In the genomic region with DNA sequence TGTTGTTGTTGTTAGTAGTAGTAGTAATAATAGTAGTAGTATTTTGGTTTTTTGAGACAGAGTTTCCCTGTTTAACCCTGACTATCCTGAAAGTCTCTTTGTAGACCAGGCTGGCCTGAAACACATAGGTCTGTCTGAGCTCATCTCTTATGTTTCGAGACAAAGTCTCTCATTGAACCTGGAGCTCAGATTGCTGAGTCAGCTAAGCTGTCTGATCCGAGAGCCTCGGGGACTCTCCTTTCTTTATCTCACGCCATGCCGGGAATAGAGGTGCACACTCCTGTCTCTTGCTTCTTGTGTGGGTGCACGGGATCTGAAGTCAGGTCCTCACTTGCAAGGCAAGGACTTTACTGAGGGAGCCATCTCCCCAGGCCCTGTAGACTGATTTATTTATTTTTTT, we compare ENCODE assay signal across 23 mouse cellular contexts. TPM values are rescaled to one million over a fixed set of nuclear protein-coding genes. Genes with fewer than 3 reads are reported as not detected.
A peak's percentile ranks its signal among the peaks of the same experiment; 100 is the strongest.
DNase-seq lines count a peak whose midpoint lies in the region; ATAC-seq and TF ChIP-seq lines count a peak whose summit lies in the region.
"Had no signal": no experiment of that assay in that cellular context is flagged by ENCODE, and none has a peak within 500 bp of the region (broad histone marks: within the 10 kb centered on the region; RNA-seq: fewer than 3 reads in every experiment).

No protein-coding gene starts in this region.

- no peaks in the 10 kb centered on the region for H3K79me2 ChIP-seq in CH12.LX (replicated peaks; ENCODE audit: control insufficient read depth, extremely low read depth, insufficient read depth, poor library complexity, severe bottlenecking)

- no peak for TF ChIP-seq RAD21 in CH12.LX (IDR thresholded peaks at IDR 0.05; ENCODE audit: low read depth, low read length)

- H3K27ac ChIP-seq in forebrain, embryonic 11.5 days (ENCODE audit: low read depth, low read length), result no peak overlapping the region
- no peak overlapping the region for H3K27ac ChIP-seq in forebrain, embryonic 10.5 days
- H3K27ac ChIP-seq in CH12.LX (ENCODE audit: insufficient read depth, low read depth) (no peak overlapping the region), ES-E14 (ENCODE audit: insufficient read depth, low read depth, low read length, poor library complexity, severe bottlenecking) (no peak overlapping the region)
- no peak overlapping the region for H3K27ac ChIP-seq in midbrain, embryonic 16.5 days (ENCODE audit: low read length)

- peak; percentile 45 for DNase-seq in forebrain, embryonic 11.5 days (ENCODE audit: low spot score)
- no peak for DNase-seq in forebrain, embryonic 10.5 days (ENCODE audit: extremely low spot score, low spot score)
- DNase-seq in CH12.LX (ENCODE audit: extremely low read depth) (no peak), ES-E14 (ENCODE audit: low read depth, low spot score) (no peak)
- no peak for DNase-seq in heart, postnatal 25 days (ENCODE audit: low spot score)
- DNase-seq: adrenal gland, adult 2 months; adrenal gland, adult 8-10 months; adrenal gland, postnatal 10 days; adrenal gland, postnatal 14 days; adrenal gland, postnatal 25 days; adrenal gland, postnatal 36 days; B cell, adult 2 months; cerebellum, adult 11 months; cerebellum, adult 11-12 months; cerebellum, adult 18-20 months; cerebellum, adult 2 months; cerebellum, adult 8-10 months had no signal

- no peak for TF ChIP-seq POLR2A in CH12.LX (IDR thresholded peaks at IDR 0.05; ENCODE audit: low read depth, low read length)

- 70% methylated on average over 6 of the region's 6 CpGs for WGBS in forebrain, embryonic 11.5 days
- 78% methylated on average over 6 of the region's 6 CpGs for WGBS in forebrain, embryonic 10.5 days
- WGBS in midbrain, embryonic 16.5 days, result 48% methylated on average over 6 of the region's 6 CpGs

- no peaks in the 10 kb centered on the region for H3K36me3 ChIP-seq in forebrain, embryonic 11.5 days (ENCODE audit: control insufficient read depth, insufficient read depth, low read length)
- H3K36me3 ChIP-seq in forebrain, embryonic 10.5 days (replicated peaks), result no peaks in the 10 kb centered on the region
- peaks cover 0 to 3% of the 10 kb centered on the region in 2 experiments for H3K36me3 ChIP-seq in CH12.LX (replicated peaks in 1 of 2; ENCODE audit: control insufficient read depth in 1 of 2, insufficient read depth in 1 of 2, low read length in 1 of 2)
- no peaks in the 10 kb centered on the region for H3K36me3 ChIP-seq in ES-E14 (ENCODE audit: control insufficient read depth, insufficient read depth, low read length, poor library complexity, severe bottlenecking)
- H3K36me3 ChIP-seq in midbrain, embryonic 16.5 days (ENCODE audit: control insufficient read depth, insufficient read depth, low read length), result no peaks in the 10 kb centered on the region
- H3K36me3 ChIP-seq: G1E had no signal

- H3K4me2 ChIP-seq in forebrain, embryonic 11.5 days (ENCODE audit: low read depth, low read length, severe bottlenecking), result no peak overlapping the region
- H3K4me2 ChIP-seq in CH12.LX (ENCODE audit: insufficient read depth, low read depth, poor library complexity, severe bottlenecking), result no peak overlapping the region
- H3K4me2 ChIP-seq in midbrain, embryonic 16.5 days (ENCODE audit: low read length), result no peak overlapping the region

- H3K4me3 ChIP-seq in forebrain, embryonic 11.5 days (ENCODE audit: low read depth, low read length), result no peak overlapping the region
- H3K4me3 ChIP-seq in forebrain, embryonic 10.5 days, result no peak overlapping the region
- no peak overlapping the region for H3K4me3 ChIP-seq in CH12.LX (replicated peaks in 1 of 3; ENCODE audit: low read depth in 2 of 3, low read length in 2 of 3, poor library complexity in 1 of 3)
- H3K4me3 ChIP-seq in ES-E14 (ENCODE audit: insufficient read depth in 1 of 2, low read depth in 1 of 2, low read length in 2 of 2, poor library complexity in 1 of 2, severe bottlenecking in 1 of 2), result no peak overlapping the region
- H3K4me3 ChIP-seq in midbrain, embryonic 16.5 days (ENCODE audit: low read depth, low read length), result no peak overlapping the region

- intact Hi-C loops in heart, postnatal 25 days (cut with DNase I), result loop anchor here (5.0 kb wide), 1 partner anchor 101 kb away; a partner anchor contains a TSS

- H3K9ac ChIP-seq in forebrain, embryonic 11.5 days (ENCODE audit: low read length), result no peak overlapping the region
- H3K9ac ChIP-seq in CH12.LX (ENCODE audit: insufficient read depth, low read depth), result no peak overlapping the region
- H3K9ac ChIP-seq in ES-E14 (ENCODE audit: insufficient read depth, low read depth, low read length, poor library complexity, severe bottlenecking), result no peak overlapping the region
- no peak overlapping the region for H3K9ac ChIP-seq in midbrain, embryonic 16.5 days (ENCODE audit: low read depth, low read length)

- TF ChIP-seq EP300 in CH12.LX (IDR thresholded peaks at IDR 0.05; ENCODE audit: low read length), result no peak

- ATAC-seq in forebrain, embryonic 11.5 days (replicated peaks; ENCODE audit: low FRiP score), result no peak
- ATAC-seq in midbrain, embryonic 16.5 days, result no peak
- ATAC-seq: activated CD4-positive, CD25-positive, alpha-beta regulatory T cell, adult 4 months; CD4-positive, CD25-positive, alpha-beta regulatory T cell, adult 4 months; Patski had no signal

- no peaks in the 10 kb centered on the region for H3K27me3 ChIP-seq in forebrain, embryonic 11.5 days (ENCODE audit: control insufficient read depth, insufficient read depth, low read length)
- H3K27me3 ChIP-seq in forebrain, embryonic 10.5 days (ENCODE audit: poor library complexity, severe bottlenecking), result peaks cover 13% of the 10 kb centered on the region
- H3K27me3 ChIP-seq in CH12.LX (replicated peaks), result no peaks in the 10 kb centered on the region
- H3K27me3 ChIP-seq in midbrain, embryonic 16.5 days (ENCODE audit: control insufficient read depth, insufficient read depth, low read depth, low read length), result no peaks in the 10 kb centered on the region
- H3K27me3 ChIP-seq: Patski had no signal

- dilution Hi-C loops in CH12.LX (cut with MboI; ENCODE audit: extremely low pct_ligation_motif_present, extremely low pct_unique_long_range_greater_than_20kb, low sequenced_read_pairs), result no loop called here

- no peak for TF ChIP-seq CTCF in CH12.LX (conservative IDR thresholded peaks at IDR 0.05 in 1 of 2, IDR thresholded peaks at IDR 0.05 in 1 of 2; ENCODE audit: low read depth in 2 of 2, low read length in 2 of 2)

- no peaks in the 10 kb centered on the region for H3K9me3 ChIP-seq in forebrain, embryonic 11.5 days (ENCODE audit: control insufficient read depth, low read length)
- H3K9me3 ChIP-seq in forebrain, embryonic 10.5 days, result no peaks in the 10 kb centered on the region
- peaks cover 2% of the 10 kb centered on the region for H3K9me3 ChIP-seq in CH12.LX (replicated peaks; ENCODE audit: low read length)
- no peaks in the 10 kb centered on the region for H3K9me3 ChIP-seq in ES-E14 (ENCODE audit: control insufficient read depth, insufficient read depth, low read depth, low read length)
- H3K9me3 ChIP-seq in midbrain, embryonic 16.5 days (replicated peaks; ENCODE audit: control insufficient read depth, low read length, poor library complexity, severe bottlenecking), result no peaks in the 10 kb centered on the region
- H3K9me3 ChIP-seq: G1E had no signal

- in situ Hi-C loops in CH12.LX (cut with MboI; ENCODE audit: low pct_ligation_motif_present, low pct_unique_long_range_greater_than_20kb, low sequenced_read_pairs) (loop anchor here (5.0 to 10.0 kb wide), 3 partner anchors 41 to 498 kb away; no protein-coding TSS in a partner anchor), ES-E14 (cut with MboI; ENCODE audit: low sequenced_read_pairs in 2 of 2, unreplicated experiment in 2 of 2) (no loop called here)

- peaks cover 5% of the 10 kb centered on the region; the same call in 1 of the 2 replicates for H3K4me1 ChIP-seq in forebrain, embryonic 11.5 days (replicated peaks; ENCODE audit: control insufficient read depth, insufficient read depth, low read length)
- H3K4me1 ChIP-seq in forebrain, embryonic 10.5 days, result peaks cover 24% of the 10 kb centered on the region
- H3K4me1 ChIP-seq in CH12.LX (ENCODE audit: control insufficient read depth in 1 of 2, insufficient read depth in 2 of 2) (peaks cover 13 to 27% of the 10 kb centered on the region in 2 experiments), ES-E14 (ENCODE audit: control insufficient read depth in 2 of 2, insufficient read depth in 2 of 2, low read length in 2 of 2, poor library complexity in 1 of 2) (peaks cover 2 to 19% of the 10 kb centered on the region in 2 experiments; a peak in 2 of 4 replicates)
- H3K4me1 ChIP-seq in midbrain, embryonic 16.5 days (ENCODE audit: control insufficient read depth, insufficient read depth, low read length), result peaks cover 7% of the 10 kb centered on the region

RNA-seq across cellular contexts. Expression of a gene that starts 3.4 kb away (rescaled TPM):
- 4.2 and 5.5 TPM in 2 replicates for polyA plus RNA-seq in forebrain, embryonic 11.5 days (2014; fragmentation: Nextera tagmentation; extraction: Ambion mirVana)
- 5.1 and 7.3 TPM in 2 replicates for polyA plus RNA-seq in forebrain, embryonic 10.5 days (2016; fragmentation: Nextera tagmentation; extraction: Ambion mirVana)
- 0.04 and 0.38 TPM in 2 replicates for total RNA-seq in CH12.LX (2012; rRNA removed)
- not detected in 2 replicates for total RNA-seq in CH12.LX (2014; rRNA removed)
- 0.09 TPM in 1 of 2 replicates, not detected in the other for polyA plus RNA-seq in CH12.LX (2012; ENCODE audit: insufficient read length, low read depth)
- 25.5 and 30.3 TPM in 2 replicates for total RNA-seq in ES-E14 (2012; rRNA removed)
- polyA plus RNA-seq in midbrain, embryonic 16.5 days (2015; fragmentation: Nextera tagmentation; extraction: Ambion mirVana), result 5.1 and 5.2 TPM in 2 replicates
- total RNA-seq in heart, postnatal 25 days (2021), result 1 to 10 TPM; 2.3 to 2.7 TPM
- total RNA-seq: MEL had no signal
- polyA plus RNA-seq: CD4-positive, CD25-positive, alpha-beta regulatory T cell, adult 4 months; G1E had no signal

RNA-seq across cellular contexts. Expression of a gene that starts 19.7 kb away (rescaled TPM):
- 24.9 and 25.7 TPM in 2 replicates for polyA plus RNA-seq in forebrain, embryonic 11.5 days (2014; fragmentation: Nextera tagmentation; extraction: Ambion mirVana)
- polyA plus RNA-seq in forebrain, embryonic 10.5 days (2016; fragmentation: Nextera tagmentation; extraction: Ambion mirVana), result 23.6 and 24.2 TPM in 2 replicates
- total RNA-seq in CH12.LX (2012; rRNA removed) (25.3 and 31.8 TPM in 2 replicates), CH12.LX (2014; rRNA removed) (30.1 and 31.1 TPM in 2 replicates), ES-E14 (2012; rRNA removed) (67.8 and 73.5 TPM in 2 replicates)
- polyA plus RNA-seq in CH12.LX (2012; ENCODE audit: insufficient read length, low read depth), result 19.5 and 23.1 TPM in 2 replicates
- 18.2 and 18.3 TPM in 2 replicates for polyA plus RNA-seq in midbrain, embryonic 16.5 days (2015; fragmentation: Nextera tagmentation; extraction: Ambion mirVana)
- total RNA-seq in heart, postnatal 25 days (2021), result 10 to 100 TPM; 22.8 to 25.6 TPM

RNA-seq across cellular contexts. Expression of a gene that starts 34.7 kb away (rescaled TPM):
- polyA plus RNA-seq in forebrain, embryonic 11.5 days (2014; fragmentation: Nextera tagmentation; extraction: Ambion mirVana), result 85.1 and 95.9 TPM in 2 replicates
- polyA plus RNA-seq in forebrain, embryonic 10.5 days (2016; fragmentation: Nextera tagmentation; extraction: Ambion mirVana), result 84.9 and 89.6 TPM in 2 replicates
- total RNA-seq in CH12.LX (2012; rRNA removed), result 44.9 and 49.5 TPM in 2 replicates
- total RNA-seq in CH12.LX (2014; rRNA removed), result 58.2 and 69.6 TPM in 2 replicates
- 35.0 and 45.6 TPM in 2 replicates for polyA plus RNA-seq in CH12.LX (2012; ENCODE audit: insufficient read length, low read depth)
- 73.6 and 93.0 TPM in 2 replicates for total RNA-seq in ES-E14 (2012; rRNA removed)
- 97.5 and 106 TPM in 2 replicates for polyA plus RNA-seq in midbrain, embryonic 16.5 days (2015; fragmentation: Nextera tagmentation; extraction: Ambion mirVana)
- 10 to 100 TPM; 11.2 to 12.2 TPM for total RNA-seq in heart, postnatal 25 days (2021)

RNA-seq across cellular contexts. Expression of a gene that starts 49.0 kb away (rescaled TPM):
- polyA plus RNA-seq in forebrain, embryonic 11.5 days (2014; fragmentation: Nextera tagmentation; extraction: Ambion mirVana), result 59.7 and 63.6 TPM in 2 replicates
- polyA plus RNA-seq in forebrain, embryonic 10.5 days (2016; fragmentation: Nextera tagmentation; extraction: Ambion mirVana), result 61.9 and 62.0 TPM in 2 replicates
- total RNA-seq in CH12.LX (2012; rRNA removed), result 43.2 and 49.0 TPM in 2 replicates
- total RNA-seq in CH12.LX (2014; rRNA removed), result 40.5 and 43.4 TPM in 2 replicates
- 68.1 and 94.0 TPM in 2 replicates for polyA plus RNA-seq in CH12.LX (2012; ENCODE audit: insufficient read length, low read depth)
- 36.6 and 48.8 TPM in 2 replicates for total RNA-seq in ES-E14 (2012; rRNA removed)
- polyA plus RNA-seq in midbrain, embryonic 16.5 days (2015; fragmentation: Nextera tagmentation; extraction: Ambion mirVana), result 93.8 and 95.3 TPM in 2 replicates
- total RNA-seq in heart, postnatal 25 days (2021), result 10 to 100 TPM; 18.7 to 19.1 TPM

RNA-seq across cellular contexts. Expression of a gene that starts 49.0 kb away (rescaled TPM):
- polyA plus RNA-seq in forebrain, embryonic 11.5 days (2014; fragmentation: Nextera tagmentation; extraction: Ambion mirVana), result 17.7 and 21.3 TPM in 2 replicates
- 18.0 and 18.1 TPM in 2 replicates for polyA plus RNA-seq in forebrain, embryonic 10.5 days (2016; fragmentation: Nextera tagmentation; extraction: Ambion mirVana)
- total RNA-seq in CH12.LX (2012; rRNA removed) (10.1 and 13.8 TPM in 2 replicates), CH12.LX (2014; rRNA removed) (2.5 and 3.4 TPM in 2 replicates), ES-E14 (2012; rRNA removed) (8.5 and 12.8 TPM in 2 replicates)
- polyA plus RNA-seq in CH12.LX (2012; ENCODE audit: insufficient read length, low read depth), result 11.0 and 12.0 TPM in 2 replicates
- polyA plus RNA-seq in midbrain, embryonic 16.5 days (2015; fragmentation: Nextera tagmentation; extraction: Ambion mirVana), result 49.2 and 49.8 TPM in 2 replicates
- total RNA-seq in heart, postnatal 25 days (2021), result 10 to 100 TPM; 49.4 to 55.3 TPM
